Mouse (Mus musculus) CH12.LX (cell line): Measurements from ENCODE around the gene Tbrg4.

Source experiments
- CTCF ChIP-seq, 2 experiments: IDR thresholded peaks in 1 of 2; conservative IDR thresholded peaks in 1 of 2; 2 replicates each; pipeline ENCODE4 v1.5.1; 2011 to 2012; ENCODE audit warnings: low read depth in 2 of 2, low read length in 2 of 2, improper control_type of control experiment in 1 of 2, inconsistent platforms in 1 of 2, mild to moderate bottlenecking in 1 of 2, moderate library complexity in 1 of 2
- ETS1 ChIP-seq: conservative IDR thresholded peaks from 2 replicates; pipeline ENCODE4 v1.6.1; 2012; ENCODE audit warnings: low read depth, mild to moderate bottlenecking, inconsistent platforms, low read length, improper control_type of control experiment, moderate library complexity
- KAT2A ChIP-seq: IDR thresholded peaks from 2 replicates; pipeline ENCODE4 v1.6.1; 2012; ENCODE audit warnings: low read length, improper control_type of control experiment, inconsistent platforms; ENCODE audit not compliant: insufficient replicate concordance
- MYC ChIP-seq: IDR thresholded peaks from 2 replicates; pipeline ENCODE4 v1.6.1; 2011; ENCODE audit warnings: low read depth, mild to moderate bottlenecking, improper control_type of control experiment, low read length
- NRF1 ChIP-seq: IDR thresholded peaks from 2 replicates; pipeline ENCODE4 v1.6.1; 2014; ENCODE audit warnings: low read depth, mild to moderate bottlenecking, inconsistent platforms, low read length, improper control_type of control experiment, moderate library complexity
- PAX5 ChIP-seq: IDR thresholded peaks from 2 replicates; pipeline ENCODE4 v1.6.1; 2012; ENCODE audit warnings: low read length, inconsistent platforms, mixed read lengths
- POLR2A ChIP-seq: IDR thresholded peaks from 2 replicates; pipeline ENCODE4 v1.6.1; 2011; ENCODE audit warnings: low read depth, mild to moderate bottlenecking, improper control_type of control experiment, low read length
- POLR2AphosphoS2 ChIP-seq: IDR thresholded peaks from 2 replicates; pipeline ENCODE4 v1.6.1; 2011; ENCODE audit warnings: low read depth, low read length, improper control_type of control experiment
- ZC3H11A ChIP-seq: IDR thresholded peaks from 2 replicates; pipeline ENCODE4 v1.6.1; 2012; ENCODE audit warnings: low read depth, mild to moderate bottlenecking, inconsistent platforms, low read length, improper control_type of control experiment

DNA sequence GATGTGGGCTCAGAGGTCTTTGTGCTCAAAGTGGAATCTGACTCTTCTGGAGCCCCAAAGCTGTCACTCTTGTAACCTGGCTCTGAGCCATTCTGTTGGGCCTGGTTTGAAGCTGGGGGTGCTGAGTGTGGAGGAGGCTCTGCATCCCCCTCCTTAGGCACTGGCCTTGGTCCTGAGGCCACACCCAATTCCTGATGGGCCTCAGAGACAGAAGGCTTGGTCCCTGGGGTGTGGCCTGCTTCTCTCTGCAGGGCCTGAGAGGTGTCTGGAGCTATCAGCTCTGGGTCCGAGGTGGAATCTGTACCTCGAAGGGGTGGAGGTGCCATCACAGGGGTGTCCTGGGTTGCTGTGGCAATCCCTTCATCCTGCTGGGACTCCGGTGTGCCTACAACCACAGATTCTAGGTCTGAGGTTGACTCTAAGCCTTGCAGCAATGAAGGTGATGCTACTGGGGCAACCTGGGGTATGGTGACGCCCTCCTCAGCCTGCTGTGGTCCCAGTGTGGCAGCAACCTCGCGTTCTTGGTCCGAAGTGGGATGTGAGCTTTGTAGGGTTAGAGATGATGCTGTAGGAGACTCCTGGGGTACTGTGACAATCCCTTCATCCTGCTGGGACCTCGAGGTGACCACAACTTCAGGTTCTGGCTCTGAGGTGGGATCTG, 25.5 kb downstream of the Tbrg4 start:
- no peak for TF ChIP-seq POLR2A
- no peak for TF ChIP-seq CTCF (conservative IDR thresholded peaks at IDR 0.05 in 1 of 2, IDR thresholded peaks at IDR 0.05 in 1 of 2; ENCODE audit: low read depth in 2 of 2, low read length in 2 of 2)
- TF ChIP-seq NRF1 = no peak
- TF ChIP-seq ZC3H11A = no peak
- TF ChIP-seq MYC = no peak
- no peak for TF ChIP-seq ETS1
- no peak for TF ChIP-seq POLR2AphosphoS2
- TF ChIP-seq KAT2A = no peak
- TF ChIP-seq PAX5 = no peak
